Mouse (Mus musculus) midbrain, embryonic 11.5 days (tissue): Measurements from ENCODE around the gene Bbs9. TPM values are rescaled to one million over a fixed set of nuclear protein-coding genes. Genes with fewer than 3 reads are reported as not detected.
A peak's percentile ranks its signal among the peaks of the same experiment; 100 is the strongest.

Experiments
- ATAC-seq: fragments of 200-750 bp; cut with Nextera tagmentation; 2 replicates; pipeline ENCODE4 v1.8.0; 2017; ENCODE audit warnings: moderate TSS enrichment, moderate library complexity; ENCODE audit not compliant: low FRiP score
- DNase-seq: peaks from one replicate; pipeline ENCODE4 v3.0.0; 2015; ENCODE audit warnings: low spot score; ENCODE audit errors: missing footprints
- H3K27ac ChIP-seq: fragments of 300-500 bp; sonication (generic); 2 replicates; pipeline ENCODE4 v1.5.1; 2014; ENCODE audit warnings: low read depth, low read length
- H3K27me3 ChIP-seq: fragments of 300-500 bp; sonication (generic); 2 replicates; pipeline ENCODE4 v1.6.1; 2014; ENCODE audit warnings: mild to moderate bottlenecking, low read length, moderate library complexity, mixed read lengths; ENCODE audit not compliant: control insufficient read depth, insufficient read depth
- H3K36me3 ChIP-seq: fragments of 300-500 bp; sonication (generic); 2 replicates; pipeline ENCODE4 v1.6.1; 2014; ENCODE audit warnings: mild to moderate bottlenecking, low read length, moderate library complexity, mixed read lengths; ENCODE audit not compliant: control insufficient read depth, insufficient read depth
- H3K4me1 ChIP-seq: fragments of 300-500 bp; sonication (generic); 2 replicates; pipeline ENCODE4 v1.6.1; 2014; ENCODE audit warnings: low read length; ENCODE audit not compliant: control insufficient read depth, insufficient read depth
- H3K4me2 ChIP-seq: fragments of 300-500 bp; sonication (generic); 2 replicates; pipeline ENCODE4 v1.6.1; 2014; ENCODE audit warnings: mild to moderate bottlenecking, moderate library complexity
- H3K4me3 ChIP-seq: fragments of 300-500 bp; sonication (generic); 2 replicates; pipeline ENCODE4 v1.5.1; 2014; ENCODE audit warnings: low read depth, low read length
- H3K9ac ChIP-seq: fragments of 300-500 bp; sonication (generic); 2 replicates; pipeline ENCODE4 v1.6.1; 2014; ENCODE audit warnings: low read length
- H3K9me3 ChIP-seq: fragments of 300-500 bp; sonication (generic); 2 replicates; pipeline ENCODE4 v1.6.1; 2016; ENCODE audit warnings: low read length; ENCODE audit not compliant: control insufficient read depth
- WGBS: fragments of 180-500 bp; shearing (Covaris S2); extraction: QIAGEN DNeasy Blood & Tissue Kit; methylation state at CpG from one replicate; pipeline ENCODE4 v1.1.7; 2014; 5-methylcytosine and 5-hydroxymethylcytosine counted together
- polyA plus RNA-seq: library from polyadenylated mRNA; unstranded; fragments of >200 nt; fragmentation: Nextera tagmentation; extraction: Ambion mirVana; gene quantifications from 2 replicates; pipeline ENCODE4 v1.2.1, GENCODE M21; 2014

Bbs9 gene
- polyA plus RNA-seq, 1 experiment from 2014 or later: 17.4 TPM

DNA sequence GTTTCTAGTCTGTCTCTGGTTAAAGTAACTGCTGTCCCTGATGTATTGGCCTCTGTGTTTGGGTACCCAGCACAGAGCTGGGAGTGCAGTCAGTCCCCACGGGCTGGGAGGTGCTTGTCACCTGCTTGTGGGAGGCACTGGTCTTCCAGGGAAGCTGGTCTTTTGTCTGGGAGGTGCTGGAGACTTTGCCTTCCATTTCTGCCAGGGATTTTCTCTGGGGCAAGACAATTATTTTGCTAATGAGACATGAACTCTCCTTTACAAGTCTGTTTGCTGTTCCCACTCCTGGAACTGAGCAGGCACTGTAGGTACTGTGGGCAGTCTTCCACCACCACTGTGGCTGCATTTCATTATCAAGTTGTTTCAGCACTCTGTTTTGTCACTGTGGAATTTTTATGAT is 223.0 kb downstream of the Bbs9 start:
- ATAC-seq: no peak
- Histone ChIP-seq H3K36me3 (no peaks in the 10 kb centered on the region), H3K27me3 (no peaks in the 10 kb centered on the region), H3K4me2 (no peak overlapping the region), H3K9ac (no peak overlapping the region), H3K4me1 (no peaks in the 10 kb centered on the region), H3K9me3 (no peaks in the 10 kb centered on the region; the same call in 1 of the 2 replicates), H3K4me3 (no peak overlapping the region), H3K27ac (no peak overlapping the region)
- peak; percentile 65 for DNase-seq
- WGBS: 20% methylated on average over 1 of the region's 1 CpGs

DNA sequence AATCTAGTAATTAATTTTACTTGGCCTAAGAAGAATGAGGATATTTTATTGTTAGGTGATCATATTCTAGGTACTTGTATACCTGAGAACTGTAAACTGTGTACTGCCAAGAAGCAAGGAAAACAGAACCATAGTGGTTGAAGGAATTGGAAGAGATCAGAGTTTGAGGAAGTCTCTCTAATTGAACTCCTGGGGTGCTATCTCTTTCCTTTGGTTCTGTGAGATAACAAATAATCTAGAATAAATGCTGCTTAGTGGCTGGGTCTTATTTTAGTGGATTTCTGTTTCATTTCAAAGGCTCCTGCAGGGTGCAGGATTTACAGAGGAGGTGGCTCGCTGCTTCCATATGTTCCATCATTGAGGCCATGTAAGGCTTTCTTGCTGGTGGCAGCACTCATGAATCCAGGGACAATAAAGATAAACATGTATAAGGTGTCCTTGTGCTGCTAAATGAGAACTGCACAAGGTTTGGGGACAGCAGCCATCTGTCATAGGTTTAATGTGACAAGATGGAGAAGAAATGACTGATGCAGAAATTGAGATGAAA is 226.6 kb downstream of the Bbs9 start:
- H3K27ac ChIP-seq: no peak overlapping the region
- no peak overlapping the region for H3K9ac ChIP-seq
- no peaks in the 10 kb centered on the region; the same call in 1 of the 2 replicates for H3K9me3 ChIP-seq
- ATAC-seq (no peak), DNase-seq (peak; percentile 39)
- no peak overlapping the region for H3K4me2 ChIP-seq
- no peak overlapping the region for H3K4me3 ChIP-seq
- H3K4me1 ChIP-seq: no peaks in the 10 kb centered on the region
- H3K27me3 ChIP-seq: no peaks in the 10 kb centered on the region
- WGBS: 88% methylated on average over 1 of the region's 1 CpGs
- no peaks in the 10 kb centered on the region for H3K36me3 ChIP-seq

DNA sequence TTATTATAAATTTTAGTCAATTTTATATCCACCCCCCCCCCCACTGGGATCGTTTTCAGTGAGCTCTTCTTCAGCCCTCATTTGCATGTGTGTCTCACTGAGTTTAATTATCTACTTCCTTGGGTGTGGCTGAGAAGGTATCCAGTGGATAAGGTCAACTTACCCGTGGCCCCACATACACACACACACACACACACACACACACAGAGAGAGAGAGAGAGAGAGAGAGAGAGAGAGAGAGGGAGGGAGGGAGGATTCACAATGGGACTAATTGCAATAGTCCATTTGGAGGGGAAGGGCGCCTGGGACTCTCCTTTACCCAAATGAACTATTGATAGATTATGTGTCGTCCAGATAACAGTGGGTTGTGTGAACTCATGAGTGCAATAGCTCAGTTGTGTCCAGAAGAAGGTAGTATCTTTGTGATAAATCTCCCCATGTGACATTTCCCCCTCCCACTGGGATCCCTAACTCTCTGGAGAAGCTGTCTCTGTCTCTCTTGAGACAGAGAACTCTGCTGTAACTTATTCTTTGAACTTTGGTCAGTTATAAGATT is 227.4 kb downstream of the Bbs9 start:
- H3K4me1 ChIP-seq: no peaks in the 10 kb centered on the region
- no peaks in the 10 kb centered on the region for H3K36me3 ChIP-seq
- WGBS: 92% methylated on average over 4 of the region's 4 CpGs
- ATAC-seq (no peak), DNase-seq (no peak)
- no peak overlapping the region for H3K4me3 ChIP-seq
- H3K9ac ChIP-seq: no peak overlapping the region
- H3K9me3 ChIP-seq: no peaks in the 10 kb centered on the region; the same call in 1 of the 2 replicates
- H3K27ac ChIP-seq: no peak overlapping the region
- H3K4me2 ChIP-seq: no peak overlapping the region
- H3K27me3 ChIP-seq: no peaks in the 10 kb centered on the region

DNA sequence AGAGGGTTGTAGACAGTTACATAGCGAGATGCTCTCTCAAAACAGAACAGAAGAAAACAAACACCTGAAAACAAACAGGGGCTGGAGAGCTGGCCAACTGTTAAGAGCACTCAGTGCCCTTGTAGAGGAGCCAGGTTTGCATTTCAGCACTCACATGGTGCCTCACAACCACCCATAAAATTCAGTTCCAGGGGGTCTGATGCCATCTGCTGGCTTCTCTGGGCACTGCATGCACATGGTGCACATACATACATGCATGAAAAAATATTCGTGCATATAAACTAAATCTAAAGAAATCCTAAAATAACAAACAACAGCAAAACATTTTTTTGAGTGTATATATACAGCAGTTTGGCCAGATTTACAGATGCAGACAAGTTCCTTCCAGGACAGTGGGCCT is 228.0 kb downstream of the Bbs9 start:
- Histone ChIP-seq H3K27ac (no peak overlapping the region), H3K4me3 (no peak overlapping the region), H3K9me3 (no peaks in the 10 kb centered on the region; the same call in 1 of the 2 replicates), H3K27me3 (no peaks in the 10 kb centered on the region), H3K36me3 (no peaks in the 10 kb centered on the region), H3K4me1 (no peaks in the 10 kb centered on the region), H3K9ac (no peak overlapping the region), H3K4me2 (no peak overlapping the region)
- DNase-seq (no peak), ATAC-seq (no peak)
- WGBS: 91% methylated on average over 2 of the region's 2 CpGs

DNA sequence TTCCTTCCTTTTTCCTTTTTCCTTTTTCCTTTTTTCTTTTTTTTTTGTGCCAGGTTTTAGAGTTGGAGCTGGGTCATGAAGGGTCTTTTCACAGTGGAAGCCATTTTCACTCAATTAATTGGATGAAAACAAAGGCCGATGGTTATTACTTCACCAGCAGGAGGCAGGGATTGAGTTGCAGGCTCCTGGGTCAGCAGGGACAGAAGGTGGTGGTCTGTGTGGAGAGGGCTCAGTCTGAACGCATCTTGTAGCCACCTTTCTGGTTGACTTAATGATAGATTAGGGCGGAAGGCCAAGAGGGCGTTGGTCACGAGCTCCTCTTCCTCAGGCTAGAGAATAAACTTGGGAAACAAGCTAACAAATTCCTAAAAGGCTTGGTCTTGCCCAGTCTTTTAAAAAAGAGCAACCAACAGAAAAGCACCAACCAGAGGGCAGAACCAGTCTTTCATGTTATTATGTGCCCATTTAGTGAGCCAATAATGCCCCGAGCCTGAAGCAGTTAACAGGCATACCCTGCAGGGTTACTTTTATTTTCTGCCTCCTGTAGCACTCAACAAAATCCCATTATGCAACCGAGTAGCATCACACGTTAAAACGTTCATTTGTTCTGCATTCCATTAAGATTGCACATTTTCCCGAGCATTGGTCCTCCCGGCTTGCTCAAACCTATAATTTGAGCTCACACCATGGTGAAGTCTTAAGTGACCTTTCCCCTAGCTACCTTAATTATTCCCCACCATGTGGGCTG is 231.8 kb downstream of the Bbs9 start:
- no peak overlapping the region for H3K9ac ChIP-seq

DNA sequence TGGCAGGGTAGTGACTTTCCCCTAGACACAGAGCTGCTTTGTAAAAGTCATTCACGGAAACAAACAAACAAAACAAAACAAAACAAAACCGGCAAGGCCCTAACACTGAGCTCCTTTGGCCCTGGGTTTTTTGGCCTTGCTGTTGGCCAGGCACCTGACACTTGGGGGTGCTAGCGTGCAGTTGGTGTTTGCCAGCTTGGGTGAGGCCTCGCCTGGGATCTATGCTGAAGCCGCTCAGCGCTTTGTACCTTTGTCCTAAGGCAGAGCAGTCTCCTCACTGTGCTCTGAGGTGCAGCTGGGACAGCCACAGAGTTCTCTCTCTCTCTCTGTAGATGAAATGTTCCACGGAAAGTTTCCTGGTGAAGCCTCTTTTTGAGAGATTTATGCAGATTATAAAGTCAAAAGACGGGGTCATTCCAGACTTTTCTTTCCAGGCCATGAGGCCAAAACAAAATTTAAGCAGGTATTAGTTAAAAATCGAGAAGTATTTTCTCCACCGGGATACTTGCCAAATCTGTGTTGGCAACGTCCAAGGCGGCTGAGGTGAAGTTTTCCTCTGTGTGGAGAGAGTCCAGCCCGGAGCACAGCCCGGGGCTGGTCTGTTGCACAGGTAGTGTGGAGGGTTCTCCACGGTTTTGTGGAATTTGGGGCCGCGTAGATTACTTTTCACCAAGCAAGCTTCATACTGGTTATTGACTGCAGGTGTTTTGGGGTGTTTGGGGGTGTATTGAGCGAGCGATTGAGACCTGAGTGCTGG is 233.6 kb downstream of the Bbs9 start:
- no peak overlapping the region for H3K9ac ChIP-seq
- H3K9me3 ChIP-seq: no peaks in the 10 kb centered on the region
- H3K27ac ChIP-seq: no peak overlapping the region
- no peak overlapping the region for H3K4me3 ChIP-seq
- H3K4me2 ChIP-seq: no peak overlapping the region
- no peaks in the 10 kb centered on the region for H3K27me3 ChIP-seq
- H3K4me1 ChIP-seq: no peaks in the 10 kb centered on the region
- 51% methylated on average over 19 of the region's 19 CpGs for WGBS
- ATAC-seq (peak; percentile 80), DNase-seq (peak; percentile 95)
- no peaks in the 10 kb centered on the region for H3K36me3 ChIP-seq

More for the DNA sequence above, 231.8 kb downstream of the Bbs9 start:
- ATAC-seq: no peak
- Histone ChIP-seq H3K4me2 (no peak overlapping the region), H3K4me3 (no peak overlapping the region), H3K36me3 (no peaks in the 10 kb centered on the region), H3K4me1 (no peaks in the 10 kb centered on the region), H3K27ac (no peak overlapping the region), H3K9me3 (no peaks in the 10 kb centered on the region; the same call in 1 of the 2 replicates), H3K27me3 (no peaks in the 10 kb centered on the region)
- 38% methylated on average over 11 of the region's 11 CpGs for WGBS
- no peak for DNase-seq

DNA sequence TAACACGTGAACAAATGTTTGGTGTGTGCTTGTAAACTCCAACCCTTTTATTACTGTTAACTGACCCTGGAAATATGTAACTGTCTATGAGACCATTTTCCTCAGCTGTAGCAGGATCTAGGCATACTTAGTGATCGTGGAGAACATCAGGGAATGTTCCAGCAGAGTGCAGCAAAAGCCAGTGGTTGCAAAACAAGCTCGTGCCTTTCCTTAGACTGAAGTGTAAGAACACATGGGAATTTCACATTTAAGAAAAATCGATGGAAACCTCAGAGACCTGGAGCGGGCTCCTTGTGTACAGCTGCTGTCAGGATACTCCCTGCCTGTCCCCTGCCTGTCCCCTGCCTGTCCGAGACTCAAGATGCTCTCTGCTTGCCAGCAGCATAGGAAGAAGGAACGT is 234.5 kb downstream of the Bbs9 start:
- no peaks in the 10 kb centered on the region for H3K4me1 ChIP-seq
- no peaks in the 10 kb centered on the region for H3K36me3 ChIP-seq
- no peaks in the 10 kb centered on the region for H3K27me3 ChIP-seq
- no peak overlapping the region for H3K9ac ChIP-seq
- no peak overlapping the region for H3K4me3 ChIP-seq
- 79% methylated on average over 7 of the region's 7 CpGs for WGBS
- no peak overlapping the region for H3K4me2 ChIP-seq
- no peaks in the 10 kb centered on the region for H3K9me3 ChIP-seq
- ATAC-seq (no peak), DNase-seq (peak; percentile 82)
- no peak overlapping the region for H3K27ac ChIP-seq

DNA sequence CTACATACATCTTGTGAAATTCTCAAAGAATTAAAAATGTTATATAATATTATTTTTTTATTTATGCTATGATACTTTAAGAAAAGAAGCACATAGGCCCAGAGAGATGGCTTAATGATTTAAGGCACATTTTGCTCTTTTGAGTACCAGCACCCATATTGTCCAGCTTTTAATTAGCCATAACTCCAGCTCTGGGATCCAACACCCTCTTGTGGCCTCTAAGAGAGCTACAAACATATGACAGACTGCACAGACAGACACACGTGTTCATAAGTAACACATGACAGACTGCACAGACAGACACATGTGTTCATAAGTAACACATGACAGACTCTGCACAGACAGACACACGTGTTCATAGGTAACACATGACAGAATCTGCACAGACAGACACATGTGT is 235.8 kb downstream of the Bbs9 start:
- no peak for ATAC-seq
- H3K36me3 ChIP-seq: no peaks in the 10 kb centered on the region
- H3K27ac ChIP-seq: no peak overlapping the region
- H3K9me3 ChIP-seq: no peaks in the 10 kb centered on the region
- H3K4me1 ChIP-seq: no peaks in the 10 kb centered on the region
- no peak overlapping the region for H3K9ac ChIP-seq
- no peak overlapping the region for H3K4me2 ChIP-seq
- WGBS: 92% methylated on average over 2 of the region's 2 CpGs
- DNase-seq: no peak
- no peak overlapping the region for H3K4me3 ChIP-seq
- H3K27me3 ChIP-seq: no peaks in the 10 kb centered on the region

DNA sequence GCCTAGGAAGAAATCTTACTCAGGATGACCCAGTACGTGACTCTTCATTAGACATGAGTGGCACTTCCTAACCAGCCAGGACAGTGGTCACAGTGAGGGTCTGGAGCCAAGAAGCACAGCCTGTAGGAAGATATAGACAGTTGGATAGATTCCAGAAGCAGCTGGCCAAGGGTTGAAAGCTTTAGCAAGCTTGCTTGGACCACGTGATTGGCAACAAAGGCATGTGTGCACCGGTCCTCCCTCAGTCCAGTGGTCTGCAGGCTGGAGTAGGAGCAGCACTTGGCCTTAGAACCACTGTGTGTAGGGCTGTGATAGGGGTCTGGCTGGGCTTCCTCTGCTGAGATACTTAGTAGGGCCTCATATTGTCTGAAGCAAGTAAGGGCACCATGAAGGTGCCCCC is 237.2 kb downstream of the Bbs9 start:
- H3K4me2 ChIP-seq: no peak overlapping the region
- no peaks in the 10 kb centered on the region for H3K9me3 ChIP-seq
- H3K36me3 ChIP-seq: no peaks in the 10 kb centered on the region
- H3K27me3 ChIP-seq: no peaks in the 10 kb centered on the region
- DNase-seq (no peak), ATAC-seq (0 out of 2 replicates have a peak, but pooled peaks have one; percentile 25)
- H3K9ac ChIP-seq: no peak overlapping the region
- H3K4me1 ChIP-seq: no peaks in the 10 kb centered on the region
- H3K4me3 ChIP-seq: no peak overlapping the region
- no peak overlapping the region for H3K27ac ChIP-seq
- 80% methylated on average over 3 of the region's 3 CpGs for WGBS
